In genomic region chr11:117232032-117232431, GRCm38 (mm10) we compare ENCODE assay signal across 8 mouse cellular contexts. TPM values are rescaled to one million over a fixed set of nuclear protein-coding genes. Genes with fewer than 3 reads are reported as not detected.
DNase-seq lines count a peak whose midpoint lies in the region; ATAC-seq and TF ChIP-seq lines count a peak whose summit lies in the region.

No protein-coding gene starts in this region.

- H3K27me3 ChIP-seq in hindbrain, embryonic 13.5 days: peaks cover 2% of the 10 kb centered on the region; the same call in 1 of the 2 replicates
- H3K27me3 ChIP-seq in limb, embryonic 14.5 days (ENCODE audit: control insufficient read depth, insufficient read depth, low read length): no peaks in the 10 kb centered on the region
- peaks cover 7% of the 10 kb centered on the region; the same call in 1 of the 2 replicates for H3K27me3 ChIP-seq in midbrain, embryonic 15.5 days (replicated peaks)

- peak; percentile 27 to 46 for DNase-seq in left cerebral cortex, postnatal 25 days (ENCODE audit: low spot score in 2 of 2)
- DNase-seq in left cerebral cortex, adult 9 months (ENCODE audit: low spot score in 2 of 2): no peak
- DNase-seq in gastrocnemius, adult 8-10 months (ENCODE audit: low spot score in 2 of 2): peak; percentile 52 to 64
- DNase-seq in limb, embryonic 14.5 days (ENCODE audit: low spot score): peak; percentile 67
- no peak for DNase-seq in natural killer cell, adult 2 months (ENCODE audit: low spot score in 2 of 2)
- DNase-seq in c-Kit-positive CD71-positive TER-119-positive erythroid progenitor cells, embryonic 14.5 days (ENCODE audit: low spot score): no peak

- H3K4me2 ChIP-seq in hindbrain, embryonic 13.5 days: peak overlapping the region; percentile 43
- H3K4me2 ChIP-seq in limb, embryonic 14.5 days (replicated peaks; ENCODE audit: low read depth, low read length, severe bottlenecking): peak overlapping the region; percentile 48
- peak overlapping the region; percentile 30 for H3K4me2 ChIP-seq in midbrain, embryonic 15.5 days

- H3K27ac ChIP-seq in hindbrain, embryonic 13.5 days: no peak overlapping the region
- H3K27ac ChIP-seq in limb, embryonic 14.5 days (replicated peaks; ENCODE audit: low read depth, low read length): peak overlapping the region; percentile 72
- H3K27ac ChIP-seq in midbrain, embryonic 15.5 days: no peak overlapping the region

- no peaks in the 10 kb centered on the region for H3K9me3 ChIP-seq in hindbrain, embryonic 13.5 days
- no peaks in the 10 kb centered on the region for H3K9me3 ChIP-seq in limb, embryonic 14.5 days (ENCODE audit: control insufficient read depth, low read length)
- H3K9me3 ChIP-seq in midbrain, embryonic 15.5 days: no peaks in the 10 kb centered on the region

- no peak for TF ChIP-seq POLR2A in limb, embryonic 14.5 days (IDR thresholded peaks at IDR 0.05; ENCODE audit: borderline replicate concordance, extremely low read depth, insufficient read depth, insufficient read length)

- 30% methylated on average over 19 of the region's 19 CpGs for WGBS in hindbrain, embryonic 13.5 days
- WGBS in limb, embryonic 14.5 days: 8% methylated on average over 19 of the region's 19 CpGs
- WGBS in midbrain, embryonic 15.5 days: 25% methylated on average over 19 of the region's 19 CpGs

- H3K4me1 ChIP-seq in hindbrain, embryonic 13.5 days (replicated peaks): peaks cover 30% of the 10 kb centered on the region
- H3K4me1 ChIP-seq in limb, embryonic 14.5 days (ENCODE audit: control insufficient read depth, insufficient read depth, low read length): peaks cover 38% of the 10 kb centered on the region
- H3K4me1 ChIP-seq in midbrain, embryonic 15.5 days: peaks cover 11% of the 10 kb centered on the region

- no peak overlapping the region; the same call in none of the 2 replicates for H3K4me3 ChIP-seq in hindbrain, embryonic 13.5 days
- H3K4me3 ChIP-seq in limb, embryonic 14.5 days (replicated peaks; ENCODE audit: low read length): peak overlapping the region; percentile 37
- H3K4me3 ChIP-seq in midbrain, embryonic 15.5 days: no peak overlapping the region

- H3K9ac ChIP-seq in hindbrain, embryonic 13.5 days: peak overlapping the region; percentile 53
- peak overlapping the region; percentile 45 for H3K9ac ChIP-seq in limb, embryonic 14.5 days (ENCODE audit: low read depth, low read length, severe bottlenecking)
- no peak overlapping the region for H3K9ac ChIP-seq in midbrain, embryonic 15.5 days

- intact Hi-C loops in left cerebral cortex, postnatal 25 days (cut with DNase I): no loop called here

- ATAC-seq in hindbrain, embryonic 13.5 days (ENCODE audit: low FRiP score): no peak
- peak; percentile 52 for ATAC-seq in limb, embryonic 14.5 days (ENCODE audit: low FRiP score, low read depth)
- ATAC-seq in midbrain, embryonic 15.5 days (replicated peaks): no peak

- H3K36me3 ChIP-seq in hindbrain, embryonic 13.5 days: no peaks in the 10 kb centered on the region
- no peaks in the 10 kb centered on the region for H3K36me3 ChIP-seq in limb, embryonic 14.5 days (ENCODE audit: control insufficient read depth, insufficient read depth, low read length)
- H3K36me3 ChIP-seq in midbrain, embryonic 15.5 days (replicated peaks): no peaks in the 10 kb centered on the region

RNA-seq across cellular contexts. Expression of gene Sept9, which starts 32.6 kb away (rescaled TPM):
- 10 to 100 TPM; 61.0 to 84.7 TPM for total RNA-seq in left cerebral cortex, postnatal 25 days (2021)
- total RNA-seq in gastrocnemius, adult 8-10 months (2022): 10 to 100 TPM in 2 of 4 experiments, 1 to 10 TPM in 2; 5.7 to 16.2 (median 12.4) TPM
- polyA plus RNA-seq in hindbrain, embryonic 13.5 days (2015; fragmentation: Nextera tagmentation; extraction: Ambion mirVana): 117 and 118 TPM in 2 replicates
- polyA plus RNA-seq in limb, embryonic 14.5 days (2012; rRNA removed): 76.5 and 78.7 TPM in 2 replicates
- 125 and 136 TPM in 2 replicates for polyA plus RNA-seq in limb, embryonic 14.5 days (2014; fragmentation: Nextera tagmentation; extraction: Ambion mirVana)
- 106 and 112 TPM in 2 replicates for polyA plus RNA-seq in midbrain, embryonic 15.5 days (2015; fragmentation: Nextera tagmentation; extraction: Ambion mirVana)

Comparison
In these comparisons a context has a peak if more than half of its experiments do, and no peak if none do; other contexts are left out.
1. DNase-seq: peak in left cerebral cortex, postnatal 25 days (2 of 2), gastrocnemius, adult 8-10 months (2 of 2) and limb, embryonic 14.5 days (single experiment); none in left cerebral cortex, adult 9 months (0 of 2), natural killer cell, adult 2 months (0 of 2) and c-Kit-positive CD71-positive TER-119-positive erythroid progenitor cells, embryonic 14.5 days (single experiment).
2. Peak in every context shown above with its lines, with median percentiles within 50 percentile points of each other: H3K4me2 ChIP-seq.